Mouse (Mus musculus) T-helper 17 cell (primary cell): ENCODE results near the gene Ublcp1.

Experiments
- in situ Hi-C, 2 experiments: fragments of 300-600 bp; cut with MboI, MseI; formaldehyde crosslinking; loops; 1 replicate in 1 of 2; 2 replicates in 1 of 2; pipeline ENCODE4 v1.15.1; 2025; ENCODE audit warnings: high pct_unique_total_duplicates in 2 of 2

Ublcp1 gene

DNA sequence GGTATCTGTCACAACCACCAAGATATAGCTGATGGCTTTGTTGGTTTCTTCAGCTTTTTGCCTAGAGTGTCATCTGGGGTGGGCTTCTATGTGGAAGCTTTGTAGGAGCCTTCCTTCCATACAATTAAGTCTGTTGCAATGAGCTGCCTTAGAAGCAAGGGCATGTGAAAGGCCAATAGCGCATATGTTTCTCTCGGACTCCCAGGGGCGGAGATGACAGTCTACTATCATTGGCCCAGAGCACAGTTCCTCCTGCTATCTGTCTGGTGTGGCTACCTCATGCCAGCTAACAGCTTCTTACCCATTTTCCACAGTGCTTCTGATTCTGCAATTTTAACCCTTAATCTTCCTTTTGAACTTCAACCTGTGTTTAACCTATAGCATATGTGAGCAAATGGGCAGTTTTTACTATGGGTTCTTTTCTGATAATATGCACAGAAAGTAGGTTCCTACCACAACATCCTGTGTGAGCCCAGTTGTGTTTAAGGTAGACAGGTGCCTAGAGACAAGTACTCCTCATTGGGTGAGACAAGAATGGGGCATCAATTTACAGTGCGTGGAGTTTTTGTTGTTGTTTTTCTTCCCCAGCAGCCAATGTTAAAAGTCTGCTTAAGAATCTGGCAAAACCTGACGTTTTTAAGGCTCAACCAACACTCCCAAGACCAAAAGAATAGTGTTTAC, 24.5 kb upstream of the Ublcp1 start:
- in situ Hi-C loops = no loop called here

DNA sequence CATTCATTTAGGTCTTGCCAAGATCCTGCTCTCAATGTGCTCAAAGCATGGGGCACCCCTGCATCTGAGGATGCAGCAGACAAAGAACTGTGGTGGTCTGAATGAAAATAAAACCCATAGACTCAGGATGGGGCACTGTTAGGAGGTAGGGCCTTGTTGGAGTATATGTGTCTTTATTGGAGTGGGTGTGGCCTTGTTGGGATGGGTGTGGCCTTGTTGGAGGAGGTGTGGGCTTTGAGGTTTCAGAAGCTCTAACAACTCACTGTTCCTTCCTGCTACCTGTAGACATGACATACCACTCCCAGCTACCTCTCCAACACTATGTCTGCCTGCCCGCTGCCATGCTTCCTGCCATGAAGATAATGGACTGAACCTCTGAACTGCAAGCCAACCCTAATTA, 18.8 kb upstream of the Ublcp1 start:
- in situ Hi-C loops = no loop called here

DNA sequence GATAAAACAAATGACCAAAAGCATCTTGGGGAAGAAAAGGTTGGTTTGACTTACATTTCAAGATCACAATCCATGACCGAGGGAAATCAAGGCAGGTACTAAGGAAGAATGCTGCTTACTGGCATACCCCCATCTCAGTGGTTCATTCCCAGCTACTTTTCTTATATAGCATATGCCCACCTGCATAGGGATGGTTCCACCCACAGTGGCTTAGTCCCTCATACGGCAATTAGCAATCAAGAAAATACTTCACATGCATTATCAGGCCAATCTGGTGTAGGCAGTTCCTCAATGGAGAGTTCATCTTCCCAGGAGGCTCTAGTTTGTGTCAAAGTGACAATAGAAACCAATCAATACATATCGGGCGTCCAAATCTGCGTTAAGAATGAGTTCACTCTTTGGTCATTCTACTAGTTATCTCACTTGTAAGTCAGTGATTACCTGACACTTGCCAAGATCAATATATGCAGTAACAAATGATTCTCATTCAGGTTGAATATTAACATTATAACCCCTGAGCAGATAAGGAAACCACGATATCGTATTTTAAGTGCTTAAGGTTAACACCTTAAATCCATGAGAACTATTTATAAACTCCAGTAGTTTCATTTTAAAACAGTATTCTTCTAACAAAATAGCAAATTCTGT, 14.9 kb upstream of the Ublcp1 start:
- in situ Hi-C loops = no loop called here

DNA sequence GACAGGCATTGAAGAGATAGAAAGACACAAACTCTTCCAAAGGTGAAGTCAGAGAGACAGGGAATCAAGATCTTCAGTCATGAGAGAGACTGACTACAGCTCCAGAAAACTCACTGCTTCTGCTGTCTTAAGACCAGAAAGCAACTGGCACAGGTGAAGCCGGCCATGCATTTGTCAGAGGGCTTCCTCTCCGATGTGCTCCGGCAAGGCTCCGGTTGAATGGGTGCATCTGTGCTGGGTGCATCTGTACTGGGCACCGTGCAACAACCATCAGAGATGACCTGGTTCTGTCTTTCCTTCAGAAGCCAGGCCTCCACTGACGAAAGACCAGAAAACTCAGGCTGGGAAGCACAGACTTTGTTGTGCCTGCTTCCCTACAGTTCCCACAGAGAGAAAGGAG, 9.9 kb upstream of the Ublcp1 start:
- in situ Hi-C loops = no loop called here

DNA sequence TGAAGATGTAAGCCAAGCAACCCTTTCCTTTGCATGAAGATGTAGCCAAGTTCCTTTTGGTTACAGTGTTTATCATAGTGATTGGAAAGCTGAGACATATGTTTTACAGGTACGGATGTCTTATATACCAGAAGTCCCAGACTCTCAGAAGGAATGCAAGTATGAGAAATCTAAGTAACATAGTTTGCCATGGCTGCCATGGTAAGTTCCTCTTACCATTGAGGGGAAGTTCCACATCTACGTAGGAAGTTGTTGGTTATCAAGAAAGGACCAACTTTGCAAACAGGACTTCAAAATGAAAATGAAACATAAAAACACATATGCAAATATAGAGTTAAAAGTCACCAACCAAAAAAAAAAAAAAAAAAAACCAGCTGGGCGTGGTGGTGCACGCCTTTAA, 8.1 kb upstream of the Ublcp1 start:
- in situ Hi-C loops = no loop called here

DNA sequence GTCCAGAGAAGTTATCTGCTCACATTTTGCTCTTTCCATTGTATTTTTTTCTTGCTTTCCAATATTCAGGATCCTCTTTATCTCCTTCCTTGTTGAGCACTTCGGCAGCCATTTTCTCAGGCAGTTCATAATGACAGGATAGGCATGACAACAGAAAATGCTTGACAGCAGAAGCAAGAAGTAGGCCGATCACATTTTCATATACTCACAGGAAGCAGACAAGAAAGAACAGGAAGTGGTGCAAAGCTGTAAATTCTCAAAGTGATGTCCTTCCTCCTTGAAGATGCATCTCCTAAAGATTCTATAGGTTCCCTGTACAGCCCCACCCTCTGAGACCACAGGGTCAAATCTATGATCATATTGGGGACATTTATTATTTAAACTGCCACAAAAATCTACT, 6.1 kb upstream of the Ublcp1 start:
- in situ Hi-C loops = no loop called here

DNA sequence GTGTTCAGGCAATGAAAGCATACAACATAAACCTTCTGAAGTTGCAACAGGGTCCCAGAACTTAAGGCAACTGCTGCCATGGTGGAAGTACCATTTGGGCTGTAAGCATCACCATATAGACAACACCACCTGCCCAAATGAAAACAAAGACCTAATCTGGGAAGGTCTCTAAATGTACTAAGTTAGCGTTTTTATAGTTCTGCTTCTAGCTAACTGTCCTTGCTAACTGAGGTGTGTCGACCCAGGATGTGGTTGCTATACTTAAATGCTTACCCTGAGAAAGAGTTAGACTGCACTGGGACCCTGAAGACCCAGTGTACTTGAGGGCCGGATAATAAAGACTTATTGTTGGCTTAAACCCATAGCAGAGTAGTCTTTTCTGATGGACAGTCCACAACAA, 5.2 kb upstream of the Ublcp1 start:
- in situ Hi-C loops = no loop called here

DNA sequence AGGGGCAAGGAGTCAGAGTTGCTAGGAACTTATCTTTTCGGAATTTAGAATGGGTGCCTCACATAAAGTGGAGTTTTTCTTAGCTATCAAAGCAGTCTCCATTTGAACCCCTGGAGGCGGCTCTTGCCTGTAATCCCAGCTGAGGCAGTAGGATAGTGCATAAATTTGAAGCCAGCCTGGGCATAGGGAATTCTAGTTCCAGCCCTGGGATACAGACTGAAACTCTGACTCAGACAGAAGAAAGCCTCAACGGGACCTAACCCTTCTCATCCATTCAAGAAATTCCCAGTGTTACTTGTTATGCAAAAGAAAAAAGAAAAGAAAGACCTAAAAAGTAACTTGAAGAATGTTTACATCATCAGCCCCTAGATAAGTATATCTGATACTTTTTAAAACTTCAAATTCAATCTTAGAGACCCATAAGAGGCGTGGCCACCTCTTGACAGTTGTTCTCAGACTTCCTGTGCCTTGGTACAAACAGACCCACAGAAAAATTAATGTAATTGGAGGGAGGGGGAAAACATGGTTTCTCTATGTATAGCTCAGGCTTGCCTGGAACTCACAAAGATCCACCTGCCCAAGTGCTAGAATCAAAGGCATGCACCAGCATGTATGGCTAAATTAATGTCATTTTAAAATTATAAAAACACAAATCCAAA, 1.2 kb upstream of the Ublcp1 start:
- in situ Hi-C loops = loop anchor here in 1 of 2 experiments (5.0 kb wide), 1 partner anchor 71 kb away; no protein-coding TSS in a partner anchor

DNA sequence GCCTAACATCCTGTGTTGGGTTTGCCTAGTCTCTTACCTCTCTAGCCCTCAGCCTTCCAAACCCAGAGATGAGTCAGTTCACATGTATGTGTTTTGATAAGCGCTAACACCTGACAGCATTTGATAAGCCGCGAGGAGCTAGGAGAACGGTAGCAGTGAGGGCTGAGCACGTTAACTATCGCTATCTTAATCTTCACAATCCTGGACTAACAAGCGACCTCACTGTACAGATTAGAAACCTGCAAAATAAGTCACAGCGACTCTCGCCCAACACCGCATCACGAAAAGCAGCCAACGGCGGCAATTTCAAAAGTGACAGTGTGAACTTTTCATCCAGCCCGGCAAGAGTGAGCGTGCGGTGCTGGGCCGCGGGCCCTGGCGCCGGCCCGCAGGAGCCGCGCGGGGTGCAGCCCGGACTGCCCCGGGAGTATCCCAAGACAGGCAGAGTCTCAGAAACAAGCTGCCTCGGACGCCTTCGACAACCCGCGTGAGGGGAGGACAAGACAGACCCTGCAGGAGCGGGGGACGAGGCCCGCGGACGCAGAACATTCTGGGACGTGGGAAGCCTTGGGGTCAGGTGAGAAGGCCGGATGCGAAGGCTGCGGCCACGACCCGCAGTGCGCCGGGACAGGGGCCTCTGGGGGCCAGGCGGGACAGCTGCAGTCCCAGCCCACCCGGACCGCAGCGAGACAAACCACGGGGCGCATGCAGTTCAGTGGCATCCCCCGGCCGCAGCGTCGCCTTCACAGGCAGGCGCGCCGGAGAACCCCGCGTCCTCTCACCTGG, 459 bp downstream of the Ublcp1 start:
- in situ Hi-C loops = loop anchor here (5.0 kb wide), 2 partner anchors 32 to 72 kb away; no protein-coding TSS in a partner anchor

DNA sequence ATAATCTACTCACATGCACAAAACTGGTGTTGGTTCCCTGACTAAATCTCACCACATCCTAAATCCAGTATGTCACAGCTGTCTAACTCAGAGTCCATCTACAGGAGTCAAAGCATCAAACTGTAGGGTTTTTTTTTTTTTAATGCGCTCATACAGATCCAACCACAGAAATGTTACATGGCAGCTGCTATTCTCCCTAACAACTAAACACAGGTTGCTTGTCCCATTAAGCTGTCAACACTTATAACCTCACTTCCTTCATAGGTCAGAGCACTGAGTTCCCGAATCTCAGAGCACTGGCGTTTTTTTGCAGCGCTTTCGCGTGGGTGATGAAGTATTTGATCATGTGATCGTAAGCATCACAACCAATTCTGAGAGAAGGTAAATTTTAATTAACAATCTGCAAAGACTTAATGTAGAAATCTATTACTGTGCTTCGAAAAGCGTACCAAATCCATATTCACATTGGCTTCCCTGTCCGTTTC, 1.9 kb downstream of the Ublcp1 start:
- in situ Hi-C loops = loop anchor here in 1 of 2 experiments (5.0 kb wide), 1 partner anchor 34 kb away; no protein-coding TSS in a partner anchor

DNA sequence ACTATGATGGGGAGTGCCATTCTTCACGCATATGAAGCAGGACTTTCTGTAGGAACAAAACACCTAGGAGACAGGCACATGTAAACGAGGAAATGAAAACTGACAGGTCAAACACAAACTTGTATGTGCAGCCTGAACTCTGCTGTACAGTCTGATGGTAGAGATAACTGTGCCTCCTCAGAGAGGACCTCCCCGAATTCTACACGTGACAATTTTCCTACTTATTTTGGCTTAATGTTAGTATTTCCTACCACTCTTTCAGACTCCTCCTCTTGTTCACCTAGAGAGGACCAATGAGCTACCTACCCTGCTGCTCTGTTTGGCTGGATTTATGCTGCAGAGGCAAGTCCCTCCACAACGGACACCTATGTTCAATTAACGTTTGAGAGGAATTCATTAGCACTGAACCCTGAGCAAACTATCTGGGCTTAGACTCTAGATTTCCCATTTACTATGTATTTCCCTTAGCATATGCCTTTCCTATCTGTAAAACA, 3.3 kb downstream of the Ublcp1 start:
- in situ Hi-C loops = loop anchor here in 1 of 2 experiments (5.0 kb wide), 1 partner anchor 35 kb away; no protein-coding TSS in a partner anchor

DNA sequence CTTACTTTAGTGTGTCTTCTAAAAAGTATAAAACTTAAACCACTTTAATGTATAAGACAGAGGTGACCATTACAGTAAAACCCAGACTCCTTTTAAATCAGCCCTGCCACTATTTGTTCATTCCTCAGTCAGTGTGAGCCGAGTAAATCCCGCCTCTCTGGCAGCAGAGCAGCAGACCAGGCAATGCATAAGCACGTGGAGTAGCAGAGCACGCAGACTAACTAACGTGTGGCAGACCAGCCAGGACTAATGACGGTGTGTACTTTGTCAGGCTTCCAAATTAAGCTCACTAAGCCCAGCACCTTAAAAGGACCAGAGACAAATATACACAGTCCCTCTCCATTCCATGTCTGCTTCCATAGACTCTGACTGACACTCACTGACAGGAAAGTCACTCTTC, 8.8 kb downstream of the Ublcp1 start:
- in situ Hi-C loops = no loop called here

DNA sequence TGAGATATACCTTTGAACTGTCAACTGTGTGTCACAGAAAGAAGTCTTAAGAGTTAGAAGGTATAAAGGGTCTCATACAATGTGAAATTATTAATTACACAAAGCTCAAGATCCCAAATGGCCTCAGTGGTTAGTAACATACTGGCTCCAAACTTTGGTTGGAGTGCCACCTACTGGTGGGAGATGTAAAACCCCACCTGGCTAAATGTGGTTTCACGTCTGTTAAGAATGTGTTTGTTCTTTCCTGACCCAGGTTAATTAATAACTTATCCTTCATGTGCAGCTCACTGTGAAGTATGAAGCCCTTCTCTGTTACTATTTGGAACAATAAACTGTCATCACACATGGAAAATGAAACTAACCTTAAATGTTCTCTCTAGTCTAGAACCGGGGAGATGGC, 16.9 kb downstream of the Ublcp1 start:
- in situ Hi-C loops = loop anchor here in 1 of 2 experiments (5.0 kb wide), 1 partner anchor 76 kb away; no protein-coding TSS in a partner anchor

DNA sequence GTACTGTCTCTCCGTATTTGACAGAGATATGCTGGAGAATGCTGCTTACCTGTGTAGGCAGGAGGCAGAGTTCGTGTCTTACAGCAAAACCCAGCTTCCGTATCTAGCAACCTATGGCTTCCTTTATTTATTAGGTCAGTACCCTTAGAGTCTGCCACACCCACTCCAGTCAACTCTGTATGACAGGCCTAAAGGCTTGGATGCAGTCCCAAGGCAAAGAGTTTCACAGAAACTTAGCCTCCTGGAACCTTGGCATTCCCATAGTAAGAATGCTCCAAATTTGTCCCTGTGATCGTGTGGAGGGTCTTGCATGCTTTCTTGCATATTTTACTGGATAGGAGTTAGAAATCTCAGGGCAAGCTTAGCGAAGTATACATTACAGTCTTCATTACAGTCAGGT, 18.3 kb downstream of the Ublcp1 start:
- in situ Hi-C loops = loop anchor here in 1 of 2 experiments (5.0 kb wide), 1 partner anchor 75 kb away; no protein-coding TSS in a partner anchor

DNA sequence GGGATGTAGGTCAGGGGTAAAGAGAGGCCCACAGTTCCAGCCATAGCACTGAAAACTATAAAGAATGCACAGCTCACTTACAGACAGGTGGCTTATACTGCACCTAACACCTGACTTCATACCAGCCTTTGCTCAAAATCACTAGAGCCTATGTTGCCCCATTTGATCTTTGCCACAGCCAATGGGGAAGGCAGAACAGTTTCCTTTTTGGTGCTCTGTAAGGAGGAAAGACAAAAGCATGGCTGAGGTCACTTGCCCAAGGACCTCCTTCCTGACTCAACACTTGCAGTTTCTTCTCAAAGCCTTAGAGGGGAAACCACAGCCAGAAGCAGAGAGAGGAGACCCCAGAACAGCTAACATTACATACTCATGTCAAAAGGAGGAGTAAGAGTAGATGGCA, 19.3 kb downstream of the Ublcp1 start:
- in situ Hi-C loops = loop anchor here in 1 of 2 experiments (5.0 kb wide), 1 partner anchor 74 kb away; no protein-coding TSS in a partner anchor

DNA sequence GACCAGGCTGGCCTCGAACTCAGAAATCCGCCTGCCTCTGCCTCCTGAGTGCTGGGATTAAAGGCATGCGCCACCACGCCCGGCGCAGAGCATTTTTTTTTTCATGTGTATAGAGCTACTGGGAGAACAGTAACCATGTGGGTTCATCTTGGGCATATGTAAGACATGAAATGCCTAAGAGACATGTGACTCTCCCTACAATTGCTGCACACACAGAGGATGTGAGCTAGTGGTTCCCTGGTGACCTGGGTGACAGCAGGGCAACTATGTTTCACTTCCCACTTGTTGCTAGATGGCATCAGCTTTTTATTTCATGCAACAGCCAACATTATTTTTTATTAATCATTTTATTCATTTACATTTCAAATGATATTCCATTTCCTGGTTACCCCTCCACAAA, 32.5 kb downstream of the Ublcp1 start:
- in situ Hi-C loops = no loop called here

DNA sequence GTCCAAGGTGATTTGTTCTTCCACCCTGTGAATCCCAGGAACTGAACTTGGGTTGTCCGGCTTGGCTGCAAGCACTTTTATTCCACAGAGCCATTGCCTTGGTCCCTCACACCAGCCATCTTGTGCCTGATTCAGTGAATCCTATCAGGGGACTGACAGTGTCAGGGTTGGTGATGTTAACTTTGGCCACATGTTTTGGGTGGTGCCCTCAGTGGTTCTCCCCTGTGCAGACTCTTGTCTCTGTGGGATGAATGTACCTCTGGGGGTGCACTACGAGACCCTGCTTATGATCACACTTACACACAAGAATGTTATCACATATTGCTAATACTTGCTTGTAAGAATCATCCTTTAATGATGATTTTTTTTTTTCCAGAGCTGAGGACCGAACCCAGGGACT, 40.3 kb downstream of the Ublcp1 start:
- in situ Hi-C loops = no loop called here

DNA sequence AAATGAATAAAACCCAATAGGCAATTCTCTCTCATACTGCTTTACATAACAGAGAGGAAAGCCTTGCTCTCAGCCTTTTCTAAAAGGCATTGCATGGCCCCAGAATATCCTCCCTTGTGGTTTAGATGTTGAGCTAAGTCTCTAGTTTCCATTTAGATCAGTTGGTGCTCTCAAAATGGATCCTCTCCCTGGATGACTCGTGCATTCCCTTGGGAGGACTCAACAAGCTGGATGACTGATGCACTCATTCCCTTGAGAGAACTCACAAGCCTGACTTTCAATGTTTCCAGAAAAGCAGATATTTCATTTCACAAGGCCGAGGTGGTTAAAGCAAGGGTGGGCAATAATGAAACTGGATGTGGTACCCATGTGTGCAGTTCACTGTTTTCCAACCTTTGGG, 42.3 kb downstream of the Ublcp1 start:
- in situ Hi-C loops = no loop called here

DNA sequence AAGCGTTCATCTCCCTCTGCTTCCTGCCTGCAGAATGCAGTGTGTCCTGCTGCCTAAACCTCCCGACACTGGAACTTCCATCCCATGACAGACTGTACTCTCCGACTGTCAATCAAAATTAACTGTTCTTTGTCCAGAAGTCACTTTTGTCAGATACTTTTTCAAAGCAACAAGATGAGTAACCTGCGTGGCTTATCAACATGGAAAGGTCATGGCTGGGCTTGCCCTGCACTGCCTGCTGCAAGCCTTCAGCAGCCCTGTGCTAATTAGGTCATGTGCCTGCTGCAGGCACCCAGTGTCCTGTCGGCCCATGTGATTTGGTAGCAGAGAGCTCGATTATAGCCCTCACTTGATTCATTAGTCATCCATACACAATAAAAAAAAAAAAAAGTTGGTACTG, 44.7 kb downstream of the Ublcp1 start:
- in situ Hi-C loops = no loop called here

DNA sequence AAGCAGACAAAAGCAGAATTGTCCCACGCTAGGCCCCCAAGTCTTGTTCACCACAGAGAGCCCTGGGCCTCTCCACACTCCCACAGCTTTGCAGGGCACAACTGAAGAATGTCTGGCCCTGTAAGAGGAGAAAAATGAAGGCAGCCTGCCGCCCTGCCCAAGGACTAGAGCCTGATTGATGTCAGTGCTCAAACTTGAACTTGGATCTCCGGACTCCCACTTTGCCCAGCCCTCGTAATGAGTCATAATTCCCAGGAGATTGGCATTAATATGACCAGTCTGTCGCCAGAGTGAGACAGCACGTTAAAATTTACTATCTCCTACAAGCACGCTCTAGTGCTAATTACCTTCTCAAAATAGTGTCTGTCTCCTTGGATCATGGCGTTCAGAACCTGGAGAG, 45.3 kb downstream of the Ublcp1 start:
- in situ Hi-C loops = no loop called here

DNA sequence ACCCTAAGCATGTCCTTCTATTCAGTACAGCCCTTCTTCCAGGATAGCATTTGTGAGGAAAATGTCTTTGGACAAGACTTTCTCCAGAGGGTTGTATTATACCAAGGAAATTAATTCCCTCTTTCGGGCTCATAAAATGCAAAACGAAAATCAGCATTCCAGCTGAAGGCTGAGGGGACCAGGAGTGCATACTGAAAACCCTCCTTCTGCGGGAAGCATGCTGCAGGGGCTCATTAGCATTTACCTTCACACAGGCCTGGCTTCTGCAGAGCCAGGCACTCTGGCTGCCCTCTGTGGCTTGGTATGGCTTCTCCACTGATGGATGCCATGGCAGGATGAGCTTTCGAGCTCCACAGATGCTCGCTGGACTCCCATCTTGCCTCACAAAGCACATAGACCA, 46.3 kb downstream of the Ublcp1 start:
- in situ Hi-C loops = loop anchor here in 1 of 2 experiments (25.0 kb wide), 1 partner anchor 588 kb away; no protein-coding TSS in a partner anchor
